Mouse (Mus musculus): ENCODE measurements around the gene Txndc9.

- no peak for TF ChIP-seq CTCF (IDR thresholded peaks at IDR 0.05 in 2 of 3, conservative IDR thresholded peaks at IDR 0.05 in 1 of 3; ENCODE audit: control insufficient read depth in 1 of 3, insufficient read depth in 1 of 3, low read depth in 2 of 3, low read length in 3 of 3, poor library complexity in 1 of 3, severe bottlenecking in 1 of 3)
- no peak for TF ChIP-seq USF1 (IDR thresholded peaks at IDR 0.05; ENCODE audit: low read depth, low read length)
These were observed 39.7 kb upstream of the Txndc9 start for GRCm38 (mm10) chr1:38037375-38037774.

Measured in MEL (cell line).